Mouse (Mus musculus): ENCODE measurements around the gene Ckb. TPM values are rescaled to one million over a fixed set of nuclear protein-coding genes. Genes with fewer than 3 reads are reported as not detected.

The Ckb gene
- total and polyA plus RNA-seq, 2 experiments from 2014 or later, result 1,654 to 2,112 TPM

DNA sequence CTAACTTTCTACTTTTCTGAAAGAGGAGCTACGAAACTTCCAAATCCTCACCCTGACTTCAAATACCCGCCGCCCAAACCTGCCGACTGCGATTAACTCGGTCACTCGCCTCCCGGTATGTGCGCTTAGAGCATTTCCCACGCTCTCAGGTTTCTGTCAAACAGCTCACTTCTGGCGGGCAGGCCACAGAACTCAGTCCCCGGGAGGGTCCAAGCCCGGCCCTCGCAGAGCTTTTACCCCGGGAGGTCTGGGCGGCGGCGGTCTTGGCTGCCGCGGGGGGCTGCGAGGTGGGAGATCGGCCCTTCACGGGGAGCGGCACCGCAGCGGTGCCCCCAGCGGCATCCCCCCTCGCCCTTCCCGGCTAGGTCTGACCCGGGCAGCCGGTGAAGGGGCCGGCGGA lies 40.3 kb upstream of the Ckb start:
- WGBS, result under 1% methylated on average over 27 of the region's 33 CpGs

DNA sequence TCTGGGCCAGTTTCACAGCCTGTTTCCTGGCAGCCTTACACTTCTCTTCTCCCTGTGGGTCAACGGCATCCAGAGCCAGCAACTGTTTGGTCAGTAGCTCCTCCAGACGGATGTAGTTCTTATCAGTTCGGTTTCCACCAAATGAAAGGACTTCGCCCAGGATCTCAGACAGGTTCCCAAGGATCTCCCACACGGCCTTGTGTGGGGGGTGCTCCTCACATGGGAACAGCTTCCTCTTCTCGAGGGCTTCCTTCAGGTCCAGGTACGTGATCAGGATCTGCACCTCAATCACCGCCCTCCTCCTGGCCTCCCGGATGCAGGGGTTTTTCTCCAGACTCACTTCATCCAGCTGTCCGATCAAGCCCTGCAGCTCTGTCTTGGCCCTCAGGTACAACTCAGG lies 38.0 kb upstream of the Ckb start:
- H3K9ac ChIP-seq (replicated peaks; ENCODE audit: low read length, poor library complexity, severe bottlenecking), result no peak overlapping the region
- DNase-seq (ENCODE audit: low spot score), result no peak
- ATAC-seq (ENCODE audit: low FRiP score), result no peak
- TF ChIP-seq CTCF (IDR thresholded peaks at IDR 0.05), result no peak
- H3K27ac ChIP-seq (ENCODE audit: low read depth, low read length), result no peak overlapping the region
- 89% methylated on average over 10 of the region's 10 CpGs for WGBS
- peaks cover 27% of the 10 kb centered on the region for H3K36me3 ChIP-seq (ENCODE audit: insufficient read depth, low read length)
- H3K4me2 ChIP-seq (ENCODE audit: low read depth, low read length, poor library complexity, severe bottlenecking), result no peak overlapping the region
- no peaks in the 10 kb centered on the region for H3K9me3 ChIP-seq (ENCODE audit: low read length)
- peaks cover 4% of the 10 kb centered on the region; the same call in 1 of the 2 replicates for H3K4me1 ChIP-seq (ENCODE audit: insufficient read depth, low read length)
- H3K27me3 ChIP-seq (ENCODE audit: insufficient read depth, low read length), result no peaks in the 10 kb centered on the region
- H3K4me3 ChIP-seq (ENCODE audit: low read depth, low read length), result no peak overlapping the region

More for the DNA sequence above, 40.3 kb upstream of the Ckb start:
- H3K9me3 ChIP-seq (ENCODE audit: low read length), result no peaks in the 10 kb centered on the region
- no peak for DNase-seq (ENCODE audit: low spot score)
- ATAC-seq (ENCODE audit: low FRiP score), result peak; percentile 3; the same call in 1 of the 2 replicates
- no peaks in the 10 kb centered on the region for H3K27me3 ChIP-seq (ENCODE audit: insufficient read depth, low read length)
- H3K36me3 ChIP-seq (ENCODE audit: insufficient read depth, low read length), result peaks cover 23% of the 10 kb centered on the region
- no peak for TF ChIP-seq CTCF (IDR thresholded peaks at IDR 0.05)
- peaks cover 4% of the 10 kb centered on the region; the same call in 1 of the 2 replicates for H3K4me1 ChIP-seq (ENCODE audit: insufficient read depth, low read length)
- peak overlapping the region; percentile 91 for H3K27ac ChIP-seq (ENCODE audit: low read depth, low read length)
- H3K4me3 ChIP-seq (ENCODE audit: low read depth, low read length), result peak overlapping the region; percentile 97
- peak overlapping the region; percentile 92 for H3K9ac ChIP-seq (replicated peaks; ENCODE audit: low read length, poor library complexity, severe bottlenecking)
- H3K4me2 ChIP-seq (ENCODE audit: low read depth, low read length, poor library complexity, severe bottlenecking), result peak overlapping the region; percentile 86

DNA sequence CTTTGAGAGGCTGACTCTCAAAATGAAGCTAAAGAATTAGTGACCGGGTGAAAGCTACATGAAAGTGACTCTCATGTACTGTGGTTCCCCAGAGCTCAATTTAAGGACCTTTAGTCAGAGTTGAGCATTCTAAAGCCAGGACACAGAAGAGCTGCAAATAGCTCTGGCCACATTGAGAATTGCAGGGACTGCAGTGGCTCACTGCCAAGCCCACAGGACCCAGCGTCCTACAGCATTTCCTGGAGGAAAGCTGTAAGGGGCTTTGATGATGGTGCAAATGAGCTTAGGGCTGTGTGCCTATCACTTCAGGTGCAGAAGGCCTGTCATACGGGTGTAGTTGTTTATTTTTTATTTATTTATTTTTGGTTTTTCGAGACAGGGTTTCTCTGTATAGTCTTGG lies 36.0 kb upstream of the Ckb start:
- DNase-seq (ENCODE audit: low spot score) (no peak), ATAC-seq (ENCODE audit: low FRiP score) (no peak)
- no peak overlapping the region for H3K9ac ChIP-seq (replicated peaks; ENCODE audit: low read length, poor library complexity, severe bottlenecking)
- TF ChIP-seq CTCF (IDR thresholded peaks at IDR 0.05), result no peak
- H3K36me3 ChIP-seq (ENCODE audit: insufficient read depth, low read length), result peaks cover 27% of the 10 kb centered on the region
- no peak overlapping the region for H3K4me3 ChIP-seq (ENCODE audit: low read depth, low read length)
- H3K4me2 ChIP-seq (ENCODE audit: low read depth, low read length, poor library complexity, severe bottlenecking), result no peak overlapping the region
- H3K9me3 ChIP-seq (ENCODE audit: low read length), result no peaks in the 10 kb centered on the region
- H3K27ac ChIP-seq (ENCODE audit: low read depth, low read length), result no peak overlapping the region
- H3K27me3 ChIP-seq (ENCODE audit: insufficient read depth, low read length), result no peaks in the 10 kb centered on the region
- 76% methylated on average over 4 of the region's 4 CpGs for WGBS
- peaks cover 4% of the 10 kb centered on the region; the same call in 1 of the 2 replicates for H3K4me1 ChIP-seq (ENCODE audit: insufficient read depth, low read length)

DNA sequence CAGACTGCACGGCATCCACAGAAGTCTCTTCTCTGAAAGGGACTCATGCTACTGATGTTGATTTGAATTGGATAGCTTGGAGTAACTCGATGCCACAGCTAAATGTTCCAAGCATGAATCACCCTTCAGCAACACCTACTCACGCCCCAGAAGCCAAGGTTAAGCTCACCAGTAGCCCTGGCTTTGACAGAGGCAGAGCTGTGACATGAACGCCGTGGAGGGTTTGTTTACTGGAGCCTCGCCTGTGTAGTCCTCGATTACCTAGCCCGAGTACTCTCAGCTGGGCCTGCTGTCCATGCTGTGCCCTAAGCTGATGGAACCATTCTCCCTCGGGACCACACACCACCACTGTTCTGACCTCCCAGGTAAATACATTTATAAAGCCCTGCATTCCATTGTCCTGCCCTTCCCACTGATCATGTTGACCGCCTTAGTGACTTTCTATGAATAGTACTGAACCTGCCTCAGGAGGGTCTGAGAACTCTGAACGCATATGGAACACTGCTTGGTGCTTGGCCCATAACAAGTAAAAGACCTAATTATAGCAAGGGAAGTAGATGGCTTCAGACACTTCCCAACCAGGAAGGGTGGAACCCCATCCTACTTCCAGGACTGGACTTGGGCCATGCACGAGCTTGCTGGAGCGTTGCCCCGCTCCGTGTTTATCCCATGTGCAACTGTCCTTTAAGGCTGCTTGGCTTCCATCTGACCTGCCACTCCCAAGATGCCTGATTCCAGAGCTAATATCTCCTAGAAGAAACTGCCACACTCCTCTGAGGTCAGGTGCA lies 33.2 kb upstream of the Ckb start:
- no peak for ATAC-seq (ENCODE audit: low FRiP score)
- Histone ChIP-seq H3K27ac (ENCODE audit: low read depth, low read length) (no peak overlapping the region), H3K4me3 (ENCODE audit: low read depth, low read length) (no peak overlapping the region), H3K27me3 (ENCODE audit: insufficient read depth, low read length) (no peaks in the 10 kb centered on the region), H3K4me2 (ENCODE audit: low read depth, low read length, poor library complexity, severe bottlenecking) (no peak overlapping the region), H3K9ac (replicated peaks; ENCODE audit: low read length, poor library complexity, severe bottlenecking) (0 out of 2 replicates have a peak overlapping the region, but pooled peaks have one; percentile 33), H3K9me3 (ENCODE audit: low read length) (no peaks in the 10 kb centered on the region), H3K36me3 (ENCODE audit: insufficient read depth, low read length) (peaks cover 21% of the 10 kb centered on the region), H3K4me1 (ENCODE audit: insufficient read depth, low read length) (no peaks in the 10 kb centered on the region)
- DNase-seq (ENCODE audit: low spot score), result no peak
- WGBS, result 77% methylated on average over 15 of the region's 15 CpGs
- TF ChIP-seq CTCF (IDR thresholded peaks at IDR 0.05), result no peak

DNA sequence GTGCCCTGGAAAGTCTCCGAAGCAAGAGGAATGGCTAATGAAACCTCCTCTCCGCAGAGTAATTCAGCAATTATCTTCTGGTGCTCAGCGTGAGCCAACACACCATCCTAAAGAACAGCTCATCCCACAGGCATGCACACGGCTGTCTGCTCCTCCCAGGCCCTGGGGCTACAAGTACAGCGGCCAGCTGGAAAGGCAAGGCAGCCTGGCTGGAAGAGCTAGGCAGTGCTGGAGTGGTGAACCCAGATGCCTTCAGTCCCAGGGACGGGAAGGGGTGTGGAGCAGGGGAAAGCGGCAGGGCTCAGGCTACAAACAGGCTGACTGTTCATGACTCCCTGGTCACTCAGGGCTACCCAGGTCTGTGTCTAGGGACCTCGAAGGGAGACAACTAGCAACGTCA lies 32.5 kb upstream of the Ckb start:
- Histone ChIP-seq H3K36me3 (ENCODE audit: insufficient read depth, low read length) (peaks cover 13% of the 10 kb centered on the region), H3K9ac (replicated peaks; ENCODE audit: low read length, poor library complexity, severe bottlenecking) (no peak overlapping the region; the same call in 1 of the 2 replicates), H3K4me3 (ENCODE audit: low read depth, low read length) (no peak overlapping the region), H3K27ac (ENCODE audit: low read depth, low read length) (no peak overlapping the region), H3K4me2 (ENCODE audit: low read depth, low read length, poor library complexity, severe bottlenecking) (no peak overlapping the region), H3K4me1 (ENCODE audit: insufficient read depth, low read length) (no peaks in the 10 kb centered on the region), H3K9me3 (ENCODE audit: low read length) (no peaks in the 10 kb centered on the region), H3K27me3 (ENCODE audit: insufficient read depth, low read length) (no peaks in the 10 kb centered on the region)
- no peak for ATAC-seq (ENCODE audit: low FRiP score)
- WGBS, result 51% methylated on average over 9 of the region's 9 CpGs
- no peak for TF ChIP-seq CTCF (IDR thresholded peaks at IDR 0.05)
- peak; percentile 20 for DNase-seq (ENCODE audit: low spot score)

DNA sequence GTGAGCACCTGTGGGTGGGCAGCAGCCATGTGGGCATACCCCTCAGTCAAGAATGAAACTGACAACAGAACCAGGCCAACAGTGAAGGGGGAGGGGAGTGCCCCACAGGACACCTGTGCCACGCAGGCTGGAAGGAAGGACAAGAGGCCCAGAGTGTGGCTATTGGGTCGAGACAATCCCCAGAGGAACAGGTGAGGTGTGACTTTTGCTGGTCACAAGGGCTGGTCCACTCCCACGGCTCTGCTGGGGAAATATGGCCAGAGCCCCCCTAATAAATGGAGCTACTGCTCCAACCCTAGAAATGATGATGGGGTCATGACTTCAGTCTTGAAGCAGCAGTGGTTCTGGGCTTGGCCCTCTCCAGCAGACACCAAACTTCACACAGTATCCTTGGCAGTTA lies 31.2 kb upstream of the Ckb start:
- no peak for DNase-seq (ENCODE audit: low spot score)
- no peak overlapping the region for H3K27ac ChIP-seq (ENCODE audit: low read depth, low read length)
- peaks cover 9% of the 10 kb centered on the region; the same call in 1 of the 2 replicates for H3K36me3 ChIP-seq (ENCODE audit: insufficient read depth, low read length)
- no peak for ATAC-seq (ENCODE audit: low FRiP score)
- no peak overlapping the region for H3K4me2 ChIP-seq (ENCODE audit: low read depth, low read length, poor library complexity, severe bottlenecking)
- H3K9ac ChIP-seq (replicated peaks; ENCODE audit: low read length, poor library complexity, severe bottlenecking), result no peak overlapping the region
- no peaks in the 10 kb centered on the region for H3K4me1 ChIP-seq (ENCODE audit: insufficient read depth, low read length)
- no peak overlapping the region for H3K4me3 ChIP-seq (ENCODE audit: low read depth, low read length)
- no peaks in the 10 kb centered on the region for H3K9me3 ChIP-seq (ENCODE audit: low read length)
- H3K27me3 ChIP-seq (ENCODE audit: insufficient read depth, low read length), result no peaks in the 10 kb centered on the region
- WGBS, result 79% methylated on average over 3 of the region's 3 CpGs
- no peak for TF ChIP-seq CTCF (IDR thresholded peaks at IDR 0.05)

Data from midbrain, postnatal 0 days (tissue).